Mouse (Mus musculus): ENCODE measurements at regions not wholly inside any gene's neighbourhood (a gene's known extent, or its start where the extent isn't known, plus 50 kb on each side); places are given as distances from the start of the nearest gene placed in this dataset.

DNA sequence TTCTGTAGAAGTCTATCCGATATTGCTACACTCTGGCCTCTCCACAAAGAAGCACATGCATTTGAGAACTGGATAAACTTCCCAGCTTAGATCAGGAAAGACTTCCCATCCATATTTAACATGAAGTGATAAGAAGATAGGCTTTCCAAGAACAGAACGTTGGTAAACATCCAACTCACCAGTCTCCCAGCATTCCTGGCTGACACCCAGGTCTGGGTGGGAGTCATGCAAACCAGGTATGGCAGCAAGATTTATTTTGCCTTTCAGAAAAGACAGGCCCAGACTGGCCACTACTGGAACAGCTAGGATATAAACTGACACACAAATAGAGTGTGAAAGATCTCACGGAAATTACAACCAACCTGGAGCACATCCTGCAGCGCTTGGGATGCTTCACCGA lies 459.6 kb downstream of the Psat1 start:
- no peak for DNase-seq (ENCODE audit: low spot score in 2 of 2)

- DNase-seq (ENCODE audit: low spot score in 2 of 2), result no peak
These were observed 465.5 kb downstream of the Psat1 start for GRCm38 (mm10) chr19:15481605-15482004.

DNA sequence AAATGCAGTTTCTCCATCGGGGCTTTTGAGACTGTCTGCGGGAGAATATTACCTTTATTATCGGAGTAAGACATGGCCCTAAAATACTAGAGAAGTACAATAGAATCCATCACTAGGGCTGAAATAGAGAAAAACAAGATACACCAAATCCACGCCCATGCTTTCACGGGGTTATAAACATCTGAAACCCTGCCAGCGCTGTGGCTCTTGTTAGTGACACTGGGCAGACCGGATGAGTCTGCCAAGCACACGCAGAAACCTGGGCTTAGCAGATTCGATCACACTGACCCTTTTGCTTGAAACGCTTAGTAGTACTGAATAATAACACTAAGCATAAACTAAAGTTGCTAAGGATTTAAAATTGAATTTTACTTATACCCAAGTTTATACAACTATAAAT lies 477.6 kb downstream of the Psat1 start:
- no peak for DNase-seq (ENCODE audit: low spot score in 2 of 2)

- no peak for DNase-seq (ENCODE audit: low spot score in 2 of 2)
These were observed 480.4 kb downstream of the Psat1 start for GRCm38 (mm10) chr19:15466713-15467112.

GRCm38 (mm10) chr19:15465063-15465760 lies 481.9 kb downstream of the Psat1 start:
- DNase-seq (ENCODE audit: low spot score in 2 of 2), result no peak

DNA sequence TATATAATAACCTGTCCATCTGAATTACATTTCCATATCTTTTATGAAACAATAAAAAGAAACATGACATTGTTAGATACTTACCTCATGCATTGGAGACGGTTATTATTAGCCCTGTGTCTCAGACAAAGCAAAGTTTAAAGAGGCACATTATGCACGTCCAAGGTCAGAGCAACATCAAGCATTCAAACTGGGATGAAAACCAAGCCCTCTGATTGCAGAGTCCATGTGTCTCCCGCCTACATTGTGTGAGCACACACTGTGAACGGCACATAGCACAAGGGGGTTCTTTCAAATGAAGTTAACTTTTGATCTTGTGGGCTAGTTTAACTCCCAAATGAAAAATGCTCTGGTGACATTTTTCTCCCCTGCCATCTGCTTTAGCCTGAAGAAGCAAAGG lies 489.3 kb downstream of the Psat1 start:
- no peak for DNase-seq (ENCODE audit: low spot score in 2 of 2)

GRCm38 (mm10) chr19:15456943-15457735 lies 490.0 kb downstream of the Psat1 start:
- no peak for DNase-seq (ENCODE audit: low spot score in 2 of 2)

DNA sequence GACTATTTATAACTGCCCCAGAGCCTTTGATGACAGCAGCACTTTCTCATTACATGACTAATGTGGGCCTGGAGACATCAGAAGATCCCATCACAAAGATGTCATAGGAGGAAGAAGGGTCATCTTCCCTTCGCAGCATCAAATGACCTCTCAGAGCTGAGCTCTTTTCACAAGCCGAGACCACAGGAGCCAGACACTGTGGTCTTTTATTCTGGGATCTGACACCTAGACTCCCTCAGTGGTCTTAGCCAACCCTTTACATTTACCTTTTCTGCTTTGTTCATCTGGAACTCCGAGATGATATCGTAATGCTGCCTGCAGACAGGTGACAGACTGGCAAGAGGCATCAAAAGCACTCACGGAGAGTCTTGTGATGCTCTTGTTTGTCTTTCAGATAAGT lies 498.1 kb downstream of the Psat1 start:
- no peak for DNase-seq (ENCODE audit: low spot score in 2 of 2)

GRCm38 (mm10) chr19:15431798-15432197 lies 515.3 kb downstream of the Psat1 start:
- no peak for DNase-seq (ENCODE audit: low spot score in 2 of 2)

DNA sequence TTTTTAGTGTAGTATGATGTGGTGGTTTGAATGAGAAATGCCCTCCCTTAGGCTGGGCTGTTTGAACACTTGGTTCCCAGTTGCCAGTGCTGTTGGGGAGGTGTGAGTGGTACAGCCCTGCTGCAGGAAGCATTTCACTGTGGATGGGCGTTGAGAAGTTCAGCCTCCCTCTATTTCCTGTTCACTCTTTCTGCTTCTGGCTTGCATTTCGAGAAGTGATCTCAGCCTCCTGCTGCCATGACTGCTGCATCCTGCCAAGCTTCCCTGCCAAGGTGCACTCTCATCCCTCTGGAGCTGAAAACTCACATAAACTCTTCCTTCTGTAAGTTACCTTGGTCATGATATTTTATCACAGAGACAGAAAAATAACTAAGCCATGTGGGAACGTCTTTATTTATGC lies 525.8 kb downstream of the Psat1 start:
- DNase-seq (ENCODE audit: low spot score in 2 of 2), result no peak

GRCm38 (mm10) chr19:15398624-15399023 lies 548.5 kb downstream of the Psat1 start:
- DNase-seq (ENCODE audit: low spot score in 2 of 2), result no peak

DNA sequence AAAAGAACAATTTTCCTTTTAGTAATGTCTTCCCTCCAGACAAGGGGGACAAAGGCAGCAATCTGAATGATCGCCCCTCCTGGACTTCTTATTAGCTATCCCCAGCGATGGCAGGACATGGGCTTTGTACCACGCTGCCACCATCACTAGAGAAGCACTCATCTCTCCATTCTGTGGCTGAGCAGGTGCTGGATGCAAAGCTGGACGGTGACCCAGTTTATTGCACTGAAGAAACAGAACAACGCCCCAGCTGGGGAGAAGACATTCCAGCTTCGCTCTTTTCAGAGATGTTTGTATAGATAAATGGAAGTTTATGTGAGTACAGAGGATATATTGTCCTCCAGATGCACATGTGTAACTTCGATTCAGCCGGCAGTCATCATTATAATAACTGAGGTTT lies 575.5 kb downstream of the Psat1 start:
- DNase-seq (ENCODE audit: low spot score in 2 of 2), result no peak

DNA sequence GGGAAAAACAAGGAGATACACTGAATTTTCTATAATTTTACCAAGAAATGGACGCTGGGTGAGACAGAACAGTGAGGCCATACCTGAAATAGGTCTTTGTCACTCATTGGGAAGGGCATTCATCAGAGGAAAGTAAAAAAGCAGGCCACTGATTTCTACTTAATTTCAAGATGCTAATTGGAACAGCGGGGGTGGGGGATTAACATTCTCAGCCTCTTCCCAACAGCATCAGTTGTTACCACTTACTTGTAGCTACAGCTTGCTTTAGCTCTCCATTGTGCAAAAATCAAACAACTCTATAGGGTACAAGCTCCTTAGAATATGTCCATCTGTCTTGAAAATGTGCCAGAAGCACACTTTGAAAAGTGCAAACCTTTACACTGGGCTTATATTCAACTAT lies 580.2 kb downstream of the Psat1 start:
- DNase-seq (ENCODE audit: low spot score in 2 of 2), result no peak

GRCm38 (mm10) chr19:15357181-15357580 lies 590.0 kb downstream of the Psat1 start:
- DNase-seq (ENCODE audit: low spot score in 2 of 2), result no peak

DNA sequence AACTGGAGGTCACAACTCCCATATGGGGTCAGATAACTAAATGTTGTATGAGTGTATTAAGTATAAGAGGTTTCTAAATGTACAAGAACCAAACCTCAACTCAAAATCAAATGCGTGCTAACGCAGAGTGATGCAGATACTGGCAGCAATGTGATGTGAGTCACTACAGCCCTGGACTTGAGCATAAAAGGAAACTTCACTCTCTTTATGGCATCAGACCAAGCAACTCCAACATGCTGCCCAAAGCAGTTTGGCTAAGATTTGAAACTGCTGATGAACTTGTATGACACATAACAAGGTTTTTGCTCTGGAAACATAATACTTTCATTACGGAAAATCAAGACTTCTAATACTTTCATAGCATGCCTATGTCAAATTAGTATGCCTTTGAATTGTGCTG lies 598.8 kb downstream of the Psat1 start:
- DNase-seq (ENCODE audit: low spot score in 2 of 2), result no peak

DNA sequence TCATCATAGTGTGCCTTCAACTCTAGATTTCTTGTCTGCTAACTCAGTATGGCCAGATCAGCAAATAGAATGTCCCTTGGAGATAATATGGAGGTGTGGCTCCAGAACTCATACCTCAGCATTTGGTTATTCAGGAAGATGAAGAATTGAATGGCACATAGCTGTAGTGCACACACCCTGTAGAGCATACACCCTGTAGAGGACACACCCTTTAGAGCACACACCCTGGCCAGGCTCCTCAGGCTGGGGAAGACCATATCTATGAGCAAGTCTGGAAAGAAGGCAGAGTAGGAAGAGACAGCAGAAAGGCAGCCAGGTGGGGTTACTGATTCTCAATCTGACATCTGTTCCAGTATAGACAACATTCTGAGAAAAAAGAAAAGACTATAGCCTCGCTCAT lies 604.9 kb downstream of the Psat1 start:
- no peak for DNase-seq (ENCODE audit: low spot score in 2 of 2)

- DNase-seq (ENCODE audit: low spot score in 2 of 2), result no peak
These were observed 606.7 kb downstream of the Psat1 start for GRCm38 (mm10) chr19:15340305-15340983.

DNA sequence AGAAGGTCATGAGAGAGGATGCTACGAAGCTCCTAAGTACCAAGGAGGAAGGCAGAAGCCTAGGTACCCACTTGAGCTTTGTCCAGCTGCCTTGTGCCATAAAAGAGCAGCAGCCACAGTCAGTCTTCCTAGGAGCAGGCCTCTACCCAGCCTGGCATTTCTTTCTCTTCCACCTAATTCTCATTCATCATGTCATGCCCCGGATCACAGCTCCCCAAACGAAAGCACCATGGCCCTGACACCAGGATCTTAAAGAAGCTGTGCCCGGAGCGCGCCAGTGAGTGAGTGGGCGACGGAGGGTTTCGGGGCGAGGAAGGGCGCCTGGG lies 607.2 kb downstream of the Psat1 start:
- no peak for DNase-seq (ENCODE audit: low spot score in 2 of 2)

DNA sequence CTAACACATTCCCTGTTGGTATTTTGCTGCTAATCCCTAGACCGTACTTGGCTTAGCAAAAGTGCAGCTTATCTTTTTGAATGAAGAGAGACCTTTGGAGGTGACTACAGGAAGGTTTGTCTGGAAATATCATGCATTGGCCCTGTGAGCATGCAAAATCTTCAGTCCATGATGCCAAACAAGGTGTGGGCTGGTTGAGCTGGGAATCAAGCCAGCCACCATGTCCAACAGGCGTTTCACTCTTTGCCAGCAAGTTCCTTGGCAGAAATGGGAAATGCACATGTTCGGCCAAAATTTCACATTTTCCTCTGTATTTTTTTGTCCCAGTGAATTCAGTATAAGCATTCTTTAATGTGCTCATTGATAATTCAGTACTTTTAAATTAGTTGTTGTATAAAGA lies 617.0 kb downstream of the Psat1 start:
- DNase-seq (ENCODE audit: low spot score in 2 of 2), result no peak

DNA sequence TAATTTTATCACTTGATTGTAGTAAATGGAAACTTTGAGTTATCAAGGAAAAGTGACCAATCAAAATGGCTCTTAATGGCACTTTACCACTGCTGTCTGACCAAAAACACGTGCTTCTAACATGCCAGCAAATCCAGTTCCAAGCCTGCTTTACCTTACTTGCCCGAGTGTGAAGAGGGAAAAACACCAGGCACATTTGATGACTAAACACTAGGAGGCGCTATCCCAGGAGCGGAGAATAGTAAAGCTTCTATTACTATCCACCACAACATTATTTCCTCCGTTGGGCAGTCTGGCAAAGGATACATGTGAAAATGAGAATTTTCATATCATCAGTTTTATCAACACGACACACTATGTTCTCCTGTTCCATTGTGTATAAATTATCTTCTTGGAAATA lies 647.7 kb downstream of the Psat1 start:
- no peak for DNase-seq (ENCODE audit: low spot score in 2 of 2)

DNA sequence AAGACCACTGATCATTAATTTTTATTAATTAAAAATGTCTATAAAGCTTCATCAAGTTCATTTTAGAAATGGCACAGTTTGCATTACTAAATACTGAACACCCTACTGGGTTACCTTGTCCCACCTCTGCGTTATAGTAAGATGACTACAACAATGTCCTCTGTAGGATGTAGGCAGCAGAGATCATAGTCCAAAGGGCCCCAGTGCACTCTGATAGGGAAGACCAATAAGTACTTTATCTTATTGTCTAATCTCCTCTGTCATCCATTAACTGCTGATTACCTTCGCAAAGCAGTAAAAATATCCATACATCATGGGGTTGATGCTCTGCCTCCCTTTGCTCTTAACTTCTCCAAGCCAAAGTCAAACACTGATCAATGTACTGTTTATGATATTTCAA lies 662.1 kb downstream of the Psat1 start:
- DNase-seq (ENCODE audit: low spot score in 2 of 2), result no peak

DNA sequence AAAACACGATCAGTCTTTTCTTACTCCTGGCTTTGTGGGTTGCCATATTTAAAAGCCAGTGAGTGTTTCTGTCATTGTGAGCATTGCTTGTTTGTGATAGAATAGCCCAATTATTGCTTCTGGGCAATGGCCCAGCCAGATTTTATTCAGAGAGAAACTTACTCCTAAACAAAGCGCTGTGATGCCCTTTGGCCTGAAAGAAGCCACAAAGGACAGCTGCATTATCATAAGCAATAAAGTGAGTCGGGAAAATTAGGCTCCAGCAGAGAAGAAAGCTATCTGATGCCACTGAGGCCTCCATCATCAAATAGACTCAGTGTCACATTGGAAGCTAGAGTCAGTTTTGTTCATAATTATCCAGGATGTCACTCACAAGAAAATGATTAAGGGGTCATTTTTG lies 644.9 kb upstream of the Tle4 start:
- no peak for DNase-seq (ENCODE audit: low spot score in 2 of 2)

Data from spleen, postnatal 14 days (tissue).